Mouse (Mus musculus): Measurements from ENCODE around the gene Elobl.
"Not testable (repeated sequence)": the region's sequence is repeated elsewhere in the genome, so short reads cannot be mapped to it uniquely, and the experiment has no call there.

The Elobl gene

GRCm38 (mm10) chr11:88966881-88967361 lies at the start of gene Elobl:
Gene Elobl (minus strand): TSS chr11:88966931.
- no peak for DNase-seq

- no peak for DNase-seq
Observed at GRCm38 (mm10) chr11:89012241-89012640, 45.5 kb upstream of the Elobl start.

GRCm38 (mm10) chr11:89009496-89009895 lies 42.8 kb upstream of the Elobl start:
- DNase-seq: peak; percentile 38

GRCm38 (mm10) chr11:89009066-89009465 lies 42.3 kb upstream of the Elobl start:
- no peak for DNase-seq

GRCm38 (mm10) chr11:89007582-89007981 lies 40.9 kb upstream of the Elobl start:
- no peak for DNase-seq

- no peak for DNase-seq
Observed at GRCm38 (mm10) chr11:89006404-89006803, 39.7 kb upstream of the Elobl start.

GRCm38 (mm10) chr11:89005473-89005872 lies 38.7 kb upstream of the Elobl start:
- DNase-seq: no peak

- no peak for DNase-seq
Observed at GRCm38 (mm10) chr11:89003726-89004125, 37.0 kb upstream of the Elobl start.

GRCm38 (mm10) chr11:89003078-89003477 lies 36.3 kb upstream of the Elobl start:
- peak; percentile 36 for DNase-seq

GRCm38 (mm10) chr11:89002621-89003020 lies 35.9 kb upstream of the Elobl start:
- no peak for DNase-seq

GRCm38 (mm10) chr11:89002068-89002467 lies 35.3 kb upstream of the Elobl start:
- DNase-seq: no peak

GRCm38 (mm10) chr11:89001569-89001968 lies 34.8 kb upstream of the Elobl start:
- no peak for DNase-seq

GRCm38 (mm10) chr11:89000527-89000819 lies 33.7 kb upstream of the Elobl start:
- DNase-seq: no peak

- DNase-seq: peak; percentile 33
Observed at GRCm38 (mm10) chr11:88999723-89000526, 33.2 kb upstream of the Elobl start.

GRCm38 (mm10) chr11:88998974-88999722 lies 32.4 kb upstream of the Elobl start, which contains the start of gene Trim25:
Gene Trim25 (plus strand): TSS chr11:88999376.
- peak; percentile 95 for DNase-seq

GRCm38 (mm10) chr11:88998406-88998805 lies 31.7 kb upstream of the Elobl start:
- DNase-seq: no peak

- not testable (repeated sequence) for DNase-seq
Observed at GRCm38 (mm10) chr11:88997343-88997742, 30.6 kb upstream of the Elobl start.

GRCm38 (mm10) chr11:88996427-88996826 lies 29.7 kb upstream of the Elobl start:
- DNase-seq: no peak

- no peak for DNase-seq
Observed at GRCm38 (mm10) chr11:88995616-88996015, 28.9 kb upstream of the Elobl start.

GRCm38 (mm10) chr11:88994492-88994891 lies 27.8 kb upstream of the Elobl start:
- no peak for DNase-seq

- peak; percentile 64 for DNase-seq
Observed at GRCm38 (mm10) chr11:88993625-88994024, 26.9 kb upstream of the Elobl start.

- no peak for DNase-seq
Observed at GRCm38 (mm10) chr11:88993186-88993585, 26.5 kb upstream of the Elobl start.

GRCm38 (mm10) chr11:88989530-88989929 lies 22.8 kb upstream of the Elobl start:
- DNase-seq: peak; percentile 24

GRCm38 (mm10) chr11:88988956-88989355 lies 22.2 kb upstream of the Elobl start:
- no peak for DNase-seq

Measured in liver (tissue).